Mouse (Mus musculus) gastrocnemius, postnatal 25 days (tissue): Measurements from ENCODE around the gene Tchp. TPM values are rescaled to one million over a fixed set of nuclear protein-coding genes. Genes with fewer than 3 reads are reported as not detected.

Experiments
- DNase-seq: peaks from one replicate; pipeline ENCODE4 v3.0.0; 2022
- total RNA-seq, 2 experiments: library from RNA; stranded (reverse); gene quantifications; 1 replicate in 1 of 2; 2 replicates in 1 of 2; pipeline ENCODE4 v1.2.3; 2021

The Tchp gene
- total RNA-seq, 2 experiments from 2014 or later: 2.3 to 2.8 TPM

- peak; percentile 65 for DNase-seq
Observed at GRCm38 (mm10) chr5:114738707-114739241, 31.2 kb downstream of the Tchp start.

GRCm38 (mm10) chr5:114740595-114740994 lies 33.0 kb downstream of the Tchp start:
- no peak for DNase-seq

GRCm38 (mm10) chr5:114742572-114742971 lies 35.0 kb downstream of the Tchp start:
- no peak for DNase-seq

- no peak for DNase-seq
Observed at GRCm38 (mm10) chr5:114742998-114743696, 35.6 kb downstream of the Tchp start.

GRCm38 (mm10) chr5:114743697-114744090 lies 36.1 kb downstream of the Tchp start:
- no peak for DNase-seq

- DNase-seq: no peak
Observed at GRCm38 (mm10) chr5:114745581-114745980, 38.0 kb downstream of the Tchp start.

GRCm38 (mm10) chr5:114746886-114747285 lies 39.3 kb downstream of the Tchp start:
- no peak for DNase-seq

GRCm38 (mm10) chr5:114747521-114747920 lies 40.0 kb downstream of the Tchp start:
- DNase-seq: no peak

GRCm38 (mm10) chr5:114750325-114750724 lies 42.8 kb downstream of the Tchp start:
- no peak for DNase-seq

GRCm38 (mm10) chr5:114752397-114752796 lies 44.8 kb downstream of the Tchp start:
- DNase-seq: no peak

GRCm38 (mm10) chr5:114753384-114753783 lies 45.8 kb downstream of the Tchp start:
- no peak for DNase-seq

GRCm38 (mm10) chr5:114759536-114760090 lies 52.1 kb downstream of the Tchp start:
- no peak for DNase-seq

GRCm38 (mm10) chr5:114761980-114762379 lies 54.4 kb downstream of the Tchp start:
- DNase-seq: no peak

- no peak for DNase-seq
Observed at GRCm38 (mm10) chr5:114764812-114765735, 57.5 kb downstream of the Tchp start.

- DNase-seq: no peak
Observed at GRCm38 (mm10) chr5:114766686-114767085, 59.1 kb downstream of the Tchp start.

- no peak for DNase-seq
Observed at GRCm38 (mm10) chr5:114767185-114767584, 59.6 kb downstream of the Tchp start.

- DNase-seq: no peak
Observed at GRCm38 (mm10) chr5:114769786-114770185, 62.2 kb downstream of the Tchp start.

GRCm38 (mm10) chr5:114771796-114772195 lies 64.2 kb downstream of the Tchp start:
- no peak for DNase-seq
